Mouse (Mus musculus) lung, postnatal 25 days (tissue): Measurements from ENCODE around the gene Ccdc124.
"Not testable (repeated sequence)": the region's sequence is repeated elsewhere in the genome, so short reads cannot be mapped to it uniquely, and the experiment has no call there.

Experiments used
- DNase-seq: peaks from one replicate; pipeline ENCODE4 v3.0.0; 2022; ENCODE audit warnings: low spot score

Ccdc124 gene

DNA sequence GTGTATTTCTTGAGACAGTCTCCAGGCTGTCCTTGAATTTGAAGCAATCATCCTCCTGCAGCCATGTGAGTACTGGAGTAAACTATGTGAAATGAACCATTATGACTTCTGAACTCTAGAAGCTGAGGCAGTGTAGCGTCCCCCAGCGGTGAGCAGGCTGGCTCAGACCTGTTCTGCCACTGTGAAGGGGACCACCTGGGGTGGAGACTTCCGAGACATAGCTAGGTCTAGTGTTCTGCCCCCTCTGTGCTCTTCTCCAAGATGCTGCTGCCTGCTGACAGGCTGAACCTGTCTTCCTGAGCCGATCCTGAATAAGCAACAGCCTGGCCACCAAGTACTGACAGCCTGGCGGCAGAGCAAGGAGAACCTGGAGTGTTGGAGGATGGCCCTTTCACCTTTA lies 28.6 kb downstream of the Ccdc124 start:
- DNase-seq = no peak

GRCm38 (mm10) chr8:70844523-70844922 lies 29.2 kb downstream of the Ccdc124 start:
- DNase-seq = peak; percentile 89

- no peak for DNase-seq
These were observed 29.8 kb downstream of the Ccdc124 start for GRCm38 (mm10) chr8:70843941-70844340.

GRCm38 (mm10) chr8:70843214-70843773 lies 30.4 kb downstream of the Ccdc124 start:
- no peak for DNase-seq

GRCm38 (mm10) chr8:70842484-70842883 lies 31.3 kb downstream of the Ccdc124 start:
- no peak for DNase-seq

DNA sequence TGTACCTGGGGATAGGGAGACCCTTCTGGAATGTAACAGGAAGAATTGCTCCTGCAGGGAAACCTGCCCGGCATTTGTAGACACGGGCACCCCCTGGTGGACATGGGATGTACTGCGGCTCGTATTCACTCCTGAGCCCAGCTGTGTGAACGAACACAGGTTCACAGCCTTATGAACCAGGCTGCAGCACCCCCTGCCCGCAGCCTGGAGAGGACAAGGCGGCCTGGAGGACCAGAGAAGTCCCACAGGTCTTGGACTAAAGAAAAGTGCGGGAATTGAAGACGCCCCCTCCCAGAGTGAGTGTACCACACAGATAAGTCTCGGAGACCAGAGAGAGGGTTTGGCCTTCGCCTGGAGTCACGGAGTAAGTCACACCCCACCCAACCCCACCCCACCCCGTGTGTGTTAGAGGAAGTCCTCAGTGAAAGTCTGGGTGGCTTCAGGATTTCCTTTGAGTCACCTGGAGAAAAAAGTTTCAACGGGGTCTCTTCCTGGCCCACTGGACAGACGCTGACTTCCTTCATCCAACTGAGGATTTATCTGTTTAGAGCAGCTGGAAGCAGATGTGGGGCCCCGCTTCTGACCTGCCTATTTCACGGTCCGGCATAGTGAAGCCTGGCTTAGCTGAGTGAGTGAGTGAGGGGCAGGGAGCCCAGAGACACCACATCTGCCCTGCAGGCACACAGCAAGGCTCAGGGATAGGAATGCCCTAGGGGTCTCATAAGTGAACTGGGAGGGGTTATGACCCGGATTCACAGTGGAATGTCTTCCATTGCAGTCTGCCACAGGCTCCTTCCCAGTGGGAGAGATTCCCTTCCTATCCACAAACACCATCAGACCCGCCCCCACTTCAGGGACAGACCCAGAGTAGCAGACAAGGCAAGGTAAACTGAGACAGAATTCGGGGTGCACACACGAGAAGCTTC lies 32.3 kb downstream of the Ccdc124 start:
- DNase-seq = peak; percentile 89

DNA sequence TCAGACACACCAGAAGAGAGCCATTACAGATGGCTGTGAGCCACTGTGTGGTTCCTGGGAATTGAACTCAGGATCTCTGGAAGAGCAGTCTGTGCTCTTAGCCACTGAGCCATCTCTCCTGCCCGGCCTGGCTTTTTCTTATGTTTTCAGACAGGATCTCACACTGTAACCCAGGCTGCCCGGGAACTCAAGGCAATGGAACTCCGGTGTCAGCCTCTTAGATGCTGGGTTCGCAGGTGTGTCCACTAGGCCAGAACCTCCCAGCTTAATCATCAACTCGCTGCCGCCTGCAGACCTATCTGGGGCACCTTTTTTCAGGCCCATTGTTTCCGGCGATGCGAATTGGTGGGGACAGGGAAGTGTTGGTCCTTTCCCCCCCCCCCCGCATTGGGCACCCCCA lies 33.1 kb downstream of the Ccdc124 start:
- DNase-seq = no peak

- peak; percentile 100 for DNase-seq
These were observed 34.1 kb downstream of the Ccdc124 start, which contains the start of gene Arrdc2 for GRCm38 (mm10) chr8:70839408-70840351. TSS of gene Arrdc2 (minus strand) at chr8:70839720.

GRCm38 (mm10) chr8:70838654-70839407 lies 34.9 kb downstream of the Ccdc124 start:
- no peak for DNase-seq

- DNase-seq = no peak
These were observed 37.1 kb downstream of the Ccdc124 start for GRCm38 (mm10) chr8:70836666-70837065.

- no peak for DNase-seq
These were observed 39.7 kb downstream of the Ccdc124 start for GRCm38 (mm10) chr8:70834071-70834470.

DNA sequence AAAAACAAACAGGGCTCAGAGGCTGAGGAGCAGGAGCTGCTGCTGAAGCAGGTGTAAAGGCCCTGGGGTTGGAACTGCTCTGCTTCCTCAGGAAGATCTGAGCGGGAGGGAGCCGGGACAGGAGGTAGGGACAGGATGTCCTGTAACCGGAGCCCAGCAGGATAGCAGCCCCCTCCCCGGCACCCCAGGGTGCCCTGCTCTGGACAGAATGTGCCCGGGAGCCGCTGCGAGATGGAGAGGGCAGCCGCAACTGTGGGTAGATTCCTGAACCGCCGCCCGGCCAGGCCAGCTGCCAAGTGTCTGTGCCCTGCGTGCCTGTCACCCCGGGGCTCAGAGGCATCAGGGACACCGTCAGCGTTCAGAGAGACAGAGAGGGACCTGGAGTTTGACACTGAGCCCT lies 40.2 kb downstream of the Ccdc124 start:
- DNase-seq = peak; percentile 79

DNA sequence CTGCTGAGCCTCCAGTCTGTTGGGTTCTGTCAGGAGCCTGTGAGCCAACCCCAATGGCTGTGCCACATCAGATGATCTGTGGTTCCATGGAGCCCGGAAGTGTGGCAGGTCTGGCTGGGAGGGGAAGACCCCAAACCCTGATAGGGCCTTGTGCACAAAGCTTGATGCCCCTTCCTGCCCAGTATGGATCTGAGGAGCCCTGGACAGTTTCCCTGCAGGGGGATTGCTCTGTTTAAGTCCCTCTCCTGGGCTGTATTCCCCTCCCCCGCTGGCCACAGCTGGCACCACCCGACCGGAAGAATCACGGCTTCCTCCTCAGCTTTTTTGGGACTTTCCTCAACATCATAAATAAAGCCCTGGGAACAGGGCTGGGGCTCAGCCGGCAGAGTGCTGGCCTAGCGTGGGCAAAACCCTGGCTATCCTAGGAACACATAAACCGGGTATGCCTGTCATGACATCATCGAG lies 40.7 kb downstream of the Ccdc124 start:
- peak; percentile 53 for DNase-seq

DNA sequence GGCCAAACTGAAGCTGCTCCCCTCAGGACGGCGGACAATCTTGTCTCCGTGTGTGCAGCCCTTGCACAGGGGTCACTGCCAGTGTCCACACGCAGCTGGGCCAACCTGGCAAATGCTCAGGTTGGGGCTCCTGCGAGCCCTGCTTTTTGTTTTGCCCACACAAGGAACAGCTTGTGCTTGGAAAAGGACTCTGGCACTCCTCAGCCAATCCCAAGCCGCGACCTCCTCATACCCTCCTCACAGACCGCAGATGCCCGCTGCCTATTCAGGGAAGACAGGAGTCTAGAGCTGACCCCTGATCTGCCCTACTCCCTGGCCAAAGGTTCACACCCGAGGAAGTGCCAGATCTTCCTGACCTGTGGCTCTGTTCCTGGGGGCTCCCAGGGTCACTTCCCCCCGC lies 41.4 kb downstream of the Ccdc124 start:
- DNase-seq = no peak

- DNase-seq = no peak
These were observed 42.2 kb downstream of the Ccdc124 start for GRCm38 (mm10) chr8:70831517-70831916.

DNA sequence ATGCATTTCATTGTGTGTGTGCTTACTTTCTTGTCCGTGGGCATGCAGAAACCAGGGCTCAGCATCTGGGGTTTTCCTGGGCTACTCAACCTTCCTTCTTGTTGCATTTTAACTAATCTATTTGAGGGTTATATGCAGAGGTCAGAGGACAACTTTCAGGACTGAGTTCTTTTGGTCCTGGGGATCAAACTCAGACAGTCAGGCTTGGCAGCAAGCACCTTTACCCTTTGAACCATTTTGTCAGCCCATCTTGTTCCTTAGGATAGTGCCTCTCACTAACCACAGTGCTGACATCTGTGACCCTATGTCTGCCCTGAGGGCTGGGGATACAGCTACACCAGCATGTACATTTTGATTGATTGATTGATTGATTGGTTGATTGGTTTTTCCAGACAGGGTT lies 45.9 kb downstream of the Ccdc124 start:
- no peak for DNase-seq

- no peak for DNase-seq
These were observed 46.7 kb downstream of the Ccdc124 start for GRCm38 (mm10) chr8:70827010-70827409.

DNA sequence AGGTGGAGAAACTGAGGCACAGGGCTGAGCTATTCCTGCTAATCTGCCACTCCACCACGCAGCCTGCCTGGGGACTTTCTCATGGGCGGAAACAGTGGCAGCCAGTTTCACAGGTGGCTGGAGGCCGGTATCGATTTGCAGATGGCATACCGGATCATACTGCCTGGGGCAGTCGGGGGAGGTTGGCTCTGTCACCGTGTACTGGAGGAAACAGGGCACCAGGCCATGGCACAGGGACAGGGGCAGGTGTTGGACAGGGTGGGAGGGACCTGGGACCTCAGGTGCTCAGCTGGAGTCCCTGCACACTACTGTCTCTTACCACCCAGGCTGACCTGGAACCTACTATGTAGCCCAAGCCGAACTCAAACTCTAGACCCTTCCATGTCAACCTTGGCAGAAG lies 47.9 kb downstream of the Ccdc124 start:
- no peak for DNase-seq

GRCm38 (mm10) chr8:70823802-70824201 lies 49.9 kb downstream of the Ccdc124 start:
- DNase-seq = no peak

DNA sequence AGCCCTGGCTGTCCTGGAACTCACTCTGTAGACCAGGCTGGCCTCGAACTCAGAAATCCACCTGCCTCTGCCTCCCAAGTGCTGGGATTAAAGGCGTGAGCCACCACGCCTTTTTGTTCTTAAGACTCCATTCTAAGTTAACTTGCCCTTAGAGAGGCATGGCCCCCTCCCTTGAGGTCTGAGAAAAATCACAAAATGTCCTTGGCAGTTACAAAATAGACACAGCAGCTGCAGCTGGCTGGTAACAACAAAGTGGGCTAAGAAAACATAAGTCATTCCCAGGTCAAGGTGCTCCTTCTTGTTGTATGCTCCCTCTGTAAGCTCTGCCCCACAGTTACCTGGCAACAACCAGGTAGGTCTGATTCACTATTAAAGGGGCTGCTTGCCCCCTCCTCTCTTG lies 51.1 kb downstream of the Ccdc124 start:
- not testable (repeated sequence) for DNase-seq

- DNase-seq = no peak
These were observed 51.7 kb downstream of the Ccdc124 start for GRCm38 (mm10) chr8:70821992-70822391.
